Mouse (Mus musculus): ENCODE data around the gene Lypd5. TPM values are rescaled to one million over a fixed set of nuclear protein-coding genes. Genes with fewer than 3 reads are reported as not detected.

Gene Lypd5
- polyA plus RNA-seq, 1 experiment from 2014 or later, result not detected

DNA sequence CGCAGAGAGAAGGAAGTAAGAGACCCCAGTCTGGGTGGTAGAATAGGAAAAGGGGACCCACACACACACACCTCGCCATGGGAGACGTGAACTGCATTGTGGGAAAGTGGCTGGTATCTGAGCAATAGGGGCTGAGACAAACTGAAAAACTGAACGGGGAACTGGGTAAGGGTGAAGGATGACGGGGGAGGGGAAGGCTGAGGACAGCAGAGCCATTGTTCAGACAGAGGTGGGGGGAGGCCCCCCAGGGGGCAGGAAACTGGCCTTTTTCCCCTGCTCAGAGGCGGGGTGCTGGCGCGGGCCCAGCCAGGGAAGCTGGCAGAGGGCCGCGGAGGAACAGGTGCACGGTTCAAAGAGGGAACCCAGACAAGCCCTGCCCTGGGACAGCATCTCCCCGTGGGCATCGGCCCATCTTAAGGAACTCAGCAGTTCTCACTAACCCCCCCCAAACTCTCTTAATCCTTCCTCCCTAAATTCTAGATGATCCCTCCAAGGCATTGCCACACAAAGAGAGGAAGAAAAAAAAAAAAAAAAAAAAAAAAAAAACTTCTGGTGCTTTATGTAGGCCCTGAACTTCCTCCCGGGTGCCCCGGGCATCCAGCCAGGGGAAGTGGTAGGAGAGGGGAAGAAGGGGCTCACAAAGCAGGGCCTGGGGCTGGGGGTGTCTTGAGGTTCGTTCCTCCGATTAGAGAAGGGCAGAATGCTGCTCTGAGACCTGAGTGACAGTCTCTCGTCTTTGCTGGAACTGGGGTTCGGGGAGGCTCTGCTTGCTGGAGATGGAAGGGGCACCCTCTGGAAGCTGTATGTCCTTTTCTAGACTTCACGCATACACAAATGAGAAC lies 24.8 kb downstream of the Lypd5 start:
- ATAC-seq (replicated peaks; ENCODE audit: low FRiP score, low TSS enrichment, low read depth), result no peak; the same call in 1 of the 2 replicates
- Histone ChIP-seq H3K36me3 (ENCODE audit: control insufficient read depth, insufficient read depth, low read length) (no peaks in the 10 kb centered on the region), H3K4me1 (replicated peaks; ENCODE audit: control insufficient read depth, insufficient read depth, low read length) (0 out of 2 replicates have a peak, but pooled peaks cover 10% of the 10 kb centered on the region), H3K27me3 (replicated peaks; ENCODE audit: control insufficient read depth, insufficient read depth, low read length) (no peaks in the 10 kb centered on the region), H3K27ac (ENCODE audit: low read depth) (no peak overlapping the region), H3K9ac (ENCODE audit: low read length) (no peak overlapping the region), H3K4me3 (ENCODE audit: low read depth, low read length) (no peak overlapping the region), H3K4me2 (ENCODE audit: low read length) (no peak overlapping the region), H3K9me3 (ENCODE audit: control insufficient read depth, low read length) (no peaks in the 10 kb centered on the region)
- no peak for DNase-seq (ENCODE audit: low spot score)
- WGBS, result 48% methylated on average over 20 of the region's 20 CpGs

DNA sequence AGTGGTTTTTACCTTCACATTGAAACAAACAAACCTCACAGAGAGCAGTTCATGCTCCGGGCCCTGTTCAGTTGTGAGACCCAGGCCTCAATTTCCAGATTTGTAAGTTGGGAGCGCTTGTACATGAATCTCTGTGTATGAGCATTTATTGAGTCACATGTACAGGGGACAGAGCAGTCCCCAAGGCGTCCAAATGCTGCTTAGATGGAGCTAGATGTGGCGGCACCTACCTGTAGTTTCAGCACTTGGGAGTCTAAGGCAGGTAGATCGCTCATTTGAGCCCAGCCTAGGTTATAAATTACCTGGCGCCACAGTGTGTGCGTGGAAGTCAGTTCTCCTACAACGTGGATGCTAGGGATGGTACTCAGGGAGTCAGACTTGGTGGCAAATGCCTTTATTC lies 27.5 kb downstream of the Lypd5 start:
- ATAC-seq (replicated peaks; ENCODE audit: low FRiP score, low TSS enrichment, low read depth), result no peak
- Histone ChIP-seq H3K9ac (ENCODE audit: low read length) (no peak overlapping the region), H3K27ac (ENCODE audit: low read depth) (no peak overlapping the region), H3K27me3 (replicated peaks; ENCODE audit: control insufficient read depth, insufficient read depth, low read length) (no peaks in the 10 kb centered on the region), H3K36me3 (ENCODE audit: control insufficient read depth, insufficient read depth, low read length) (no peaks in the 10 kb centered on the region), H3K4me3 (ENCODE audit: low read depth, low read length) (no peak overlapping the region), H3K4me1 (replicated peaks; ENCODE audit: control insufficient read depth, insufficient read depth, low read length) (peaks cover 14% of the 10 kb centered on the region), H3K4me2 (ENCODE audit: low read length) (peak overlapping the region; percentile 53; the same call in 1 of the 2 replicates), H3K9me3 (ENCODE audit: control insufficient read depth, low read length) (no peaks in the 10 kb centered on the region)
- 80% methylated on average over 8 of the region's 8 CpGs for whole genome bisulfite sequencing
- DNase-seq (ENCODE audit: low spot score), result no peak

GRCm38 (mm10) chr7:24377091-24377865 lies 28.3 kb downstream of the Lypd5 start:
- H3K36me3 ChIP-seq (ENCODE audit: control insufficient read depth, insufficient read depth, low read length), result no peaks in the 10 kb centered on the region
- H3K9ac ChIP-seq (ENCODE audit: low read length), result peak overlapping the region; percentile 3; the same call in 1 of the 2 replicates
- no peak overlapping the region for H3K27ac ChIP-seq (ENCODE audit: low read depth)
- no peaks in the 10 kb centered on the region for H3K27me3 ChIP-seq (replicated peaks; ENCODE audit: control insufficient read depth, insufficient read depth, low read length)
- peak overlapping the region; percentile 53 for H3K4me2 ChIP-seq (ENCODE audit: low read length)
- DNase-seq (ENCODE audit: low spot score) (peak; percentile 75), ATAC-seq (replicated peaks; ENCODE audit: low FRiP score, low TSS enrichment, low read depth) (peak; percentile 71)
- H3K4me1 ChIP-seq (replicated peaks; ENCODE audit: control insufficient read depth, insufficient read depth, low read length), result peaks cover 14% of the 10 kb centered on the region
- WGBS, result 6% methylated on average over 48 of the region's 49 CpGs
- H3K4me3 ChIP-seq (ENCODE audit: low read depth, low read length), result peak overlapping the region; percentile 13; the same call in 1 of the 2 replicates
- H3K9me3 ChIP-seq (ENCODE audit: control insufficient read depth, low read length), result no peaks in the 10 kb centered on the region

DNA sequence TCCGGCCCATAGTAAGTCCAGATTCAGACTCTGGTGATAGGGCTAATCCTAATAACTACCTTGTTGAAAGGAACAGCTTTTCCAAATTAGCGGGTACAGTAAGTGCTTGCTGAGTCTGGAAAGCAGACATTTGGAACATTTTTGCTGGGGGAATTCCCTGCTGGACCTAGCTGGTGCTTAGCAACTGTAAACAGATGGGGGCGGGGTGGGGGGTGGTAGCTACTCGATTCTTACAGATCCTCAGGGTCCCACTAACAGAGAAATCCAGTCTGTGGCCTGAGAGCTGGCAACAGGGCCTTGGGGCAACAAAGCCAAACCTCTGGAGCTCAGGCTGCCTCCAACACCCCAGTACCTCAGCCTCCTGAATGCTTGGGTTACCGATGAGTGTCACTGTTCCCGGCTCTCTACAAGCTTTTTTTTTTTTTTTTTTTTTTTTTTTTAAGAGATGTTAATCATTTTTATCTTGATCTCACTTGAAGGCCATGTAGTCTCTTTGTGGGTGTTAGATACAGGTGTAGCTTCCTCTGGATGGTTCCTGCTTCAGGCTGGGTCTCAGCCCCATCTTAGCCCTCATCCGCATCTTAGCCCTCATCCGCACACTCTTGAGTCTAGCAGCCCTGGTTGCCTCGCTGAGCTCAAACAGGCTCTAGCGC lies 29.2 kb downstream of the Lypd5 start:
- no peak for DNase-seq (ENCODE audit: low spot score)
- Histone ChIP-seq H3K27ac (ENCODE audit: low read depth) (no peak overlapping the region), H3K4me3 (ENCODE audit: low read depth, low read length) (no peak overlapping the region), H3K4me1 (replicated peaks; ENCODE audit: control insufficient read depth, insufficient read depth, low read length) (peaks cover 14% of the 10 kb centered on the region), H3K9ac (ENCODE audit: low read length) (no peak overlapping the region), H3K36me3 (ENCODE audit: control insufficient read depth, insufficient read depth, low read length) (no peaks in the 10 kb centered on the region), H3K9me3 (ENCODE audit: control insufficient read depth, low read length) (no peaks in the 10 kb centered on the region), H3K4me2 (ENCODE audit: low read length) (no peak overlapping the region), H3K27me3 (replicated peaks; ENCODE audit: control insufficient read depth, insufficient read depth, low read length) (no peaks in the 10 kb centered on the region)
- no peak for ATAC-seq (replicated peaks; ENCODE audit: low FRiP score, low TSS enrichment, low read depth)
- WGBS, result 72% methylated on average over 10 of the region's 10 CpGs

DNA sequence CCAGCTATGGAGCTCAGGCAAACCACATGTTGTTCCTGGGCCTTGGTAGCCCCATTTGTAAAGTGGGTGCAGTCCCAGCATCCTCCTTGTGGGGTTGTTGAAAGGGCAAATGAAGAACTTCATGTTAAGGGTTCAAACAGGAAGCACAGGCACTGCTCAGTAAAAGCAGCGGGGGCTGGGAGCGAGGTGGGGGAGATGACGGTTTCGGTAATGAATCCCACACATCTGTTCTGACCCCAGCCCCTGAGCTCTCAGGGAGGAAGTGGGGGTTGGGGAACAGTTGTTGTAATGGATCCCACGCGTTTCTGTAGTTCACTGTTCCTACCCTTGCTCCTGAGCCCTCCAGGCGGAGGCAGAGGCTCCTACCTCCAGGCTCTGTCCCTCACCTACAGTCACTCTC lies 30.9 kb downstream of the Lypd5 start:
- Histone ChIP-seq H3K4me3 (ENCODE audit: low read depth, low read length) (no peak overlapping the region), H3K36me3 (ENCODE audit: control insufficient read depth, insufficient read depth, low read length) (no peaks in the 10 kb centered on the region), H3K4me1 (replicated peaks; ENCODE audit: control insufficient read depth, insufficient read depth, low read length) (peaks cover 14% of the 10 kb centered on the region), H3K27ac (ENCODE audit: low read depth) (no peak overlapping the region), H3K27me3 (replicated peaks; ENCODE audit: control insufficient read depth, insufficient read depth, low read length) (no peaks in the 10 kb centered on the region), H3K9ac (ENCODE audit: low read length) (no peak overlapping the region), H3K9me3 (ENCODE audit: control insufficient read depth, low read length) (no peaks in the 10 kb centered on the region), H3K4me2 (ENCODE audit: low read length) (no peak overlapping the region)
- ATAC-seq (replicated peaks; ENCODE audit: low FRiP score, low TSS enrichment, low read depth) (no peak), DNase-seq (ENCODE audit: low spot score) (no peak)
- 38% methylated on average over 7 of the region's 7 CpGs for WGBS

DNA sequence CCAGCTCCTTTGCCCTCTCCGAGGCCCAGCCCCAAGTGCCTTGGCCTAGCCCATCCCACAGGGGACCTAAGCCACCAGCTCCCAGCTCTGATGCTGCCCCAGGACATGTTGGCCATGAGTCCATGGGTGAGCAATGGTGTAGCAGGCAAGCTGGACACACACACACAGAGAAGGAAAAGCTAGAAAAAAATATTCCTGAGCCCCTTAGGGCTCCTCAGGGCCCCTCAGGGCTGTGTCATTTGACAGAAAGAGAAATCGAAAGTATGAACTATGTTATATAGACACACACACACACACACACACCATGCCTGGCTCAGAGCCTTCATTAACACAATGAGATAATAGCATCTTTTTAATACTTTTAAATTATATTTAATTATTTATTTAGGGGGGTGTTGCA lies 31.4 kb downstream of the Lypd5 start:
- ATAC-seq (replicated peaks; ENCODE audit: low FRiP score, low TSS enrichment, low read depth), result no peak
- H3K4me2 ChIP-seq (ENCODE audit: low read length), result no peak overlapping the region
- no peaks in the 10 kb centered on the region for H3K36me3 ChIP-seq (ENCODE audit: control insufficient read depth, insufficient read depth, low read length)
- no peaks in the 10 kb centered on the region for H3K9me3 ChIP-seq (ENCODE audit: control insufficient read depth, low read length)
- no peaks in the 10 kb centered on the region for H3K27me3 ChIP-seq (replicated peaks; ENCODE audit: control insufficient read depth, insufficient read depth, low read length)
- H3K27ac ChIP-seq (ENCODE audit: low read depth), result no peak overlapping the region
- no peak overlapping the region for H3K4me3 ChIP-seq (ENCODE audit: low read depth, low read length)
- no peak overlapping the region for H3K9ac ChIP-seq (ENCODE audit: low read length)
- 68% methylated on average over 2 of the region's 2 CpGs for WGBS
- H3K4me1 ChIP-seq (replicated peaks; ENCODE audit: control insufficient read depth, insufficient read depth, low read length), result peaks cover 14% of the 10 kb centered on the region
- no peak for DNase-seq (ENCODE audit: low spot score)

GRCm38 (mm10) chr7:24382730-24383372 lies 33.9 kb downstream of the Lypd5 start:
- H3K27ac ChIP-seq (ENCODE audit: low read depth), result no peak overlapping the region

DNA sequence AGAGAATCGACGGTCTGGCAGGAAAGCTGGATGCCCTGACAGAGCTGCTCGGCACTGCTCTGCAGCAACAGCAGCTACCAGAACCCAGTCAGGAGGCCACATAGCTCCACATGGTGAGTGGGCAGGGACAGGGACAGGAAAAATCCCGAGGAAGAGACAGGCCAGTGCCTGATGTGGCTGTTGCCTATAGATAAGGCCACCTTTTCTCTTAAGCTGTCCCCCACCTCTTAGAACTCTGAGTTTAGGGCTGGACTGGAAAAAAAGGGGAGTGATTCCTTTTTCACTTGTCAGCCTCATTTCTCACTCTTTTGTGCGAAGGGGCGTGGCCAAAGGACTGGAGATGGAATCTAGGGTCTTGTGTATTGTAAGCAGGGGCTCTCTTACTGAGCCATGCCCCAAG lies 35.1 kb downstream of the Lypd5 start:
- H3K4me3 ChIP-seq (ENCODE audit: low read depth, low read length), result no peak overlapping the region
- peaks cover 8% of the 10 kb centered on the region for H3K4me1 ChIP-seq (replicated peaks; ENCODE audit: control insufficient read depth, insufficient read depth, low read length)
- no peak overlapping the region for H3K4me2 ChIP-seq (ENCODE audit: low read length)
- H3K9ac ChIP-seq (ENCODE audit: low read length), result no peak overlapping the region
- H3K27ac ChIP-seq (ENCODE audit: low read depth), result no peak overlapping the region
- 69% methylated on average over 6 of the region's 6 CpGs for WGBS
- ATAC-seq (replicated peaks; ENCODE audit: low FRiP score, low TSS enrichment, low read depth), result no peak
- DNase-seq (ENCODE audit: low spot score), result no peak
- no peaks in the 10 kb centered on the region for H3K27me3 ChIP-seq (replicated peaks; ENCODE audit: control insufficient read depth, insufficient read depth, low read length)
- no peaks in the 10 kb centered on the region for H3K9me3 ChIP-seq (ENCODE audit: control insufficient read depth, low read length)
- no peaks in the 10 kb centered on the region for H3K36me3 ChIP-seq (ENCODE audit: control insufficient read depth, insufficient read depth, low read length)

More at GRCm38 (mm10) chr7:24382730-24383372, 33.9 kb downstream of the Lypd5 start:
- peaks cover 8% of the 10 kb centered on the region for H3K4me1 ChIP-seq (replicated peaks; ENCODE audit: control insufficient read depth, insufficient read depth, low read length)
- no peak overlapping the region for H3K9ac ChIP-seq (ENCODE audit: low read length)
- no peak for DNase-seq (ENCODE audit: low spot score)
- no peaks in the 10 kb centered on the region for H3K9me3 ChIP-seq (ENCODE audit: control insufficient read depth, low read length)
- no peak overlapping the region for H3K4me2 ChIP-seq (ENCODE audit: low read length)
- no peak for ATAC-seq (replicated peaks; ENCODE audit: low FRiP score, low TSS enrichment, low read depth)
- no peaks in the 10 kb centered on the region for H3K27me3 ChIP-seq (replicated peaks; ENCODE audit: control insufficient read depth, insufficient read depth, low read length)
- 71% methylated on average over 16 of the region's 16 CpGs for WGBS
- H3K4me3 ChIP-seq (ENCODE audit: low read depth, low read length), result no peak overlapping the region
- no peaks in the 10 kb centered on the region for H3K36me3 ChIP-seq (ENCODE audit: control insufficient read depth, insufficient read depth, low read length)
